Mouse (Mus musculus) embryonic facial prominence, embryonic 14.5 days (tissue): ENCODE data around the gene Mroh3. TPM values are rescaled to one million over a fixed set of nuclear protein-coding genes. Genes with fewer than 3 reads are reported as not detected.

ENCODE experiments used
- ATAC-seq: fragments of 200-750 bp; cut with Nextera tagmentation; 2 replicates; pipeline ENCODE4 v1.8.0; 2017; ENCODE audit warnings: low read depth, moderate number of reproducible peaks, moderate TSS enrichment
- DNase-seq: peaks from one replicate; pipeline ENCODE4 v3.0.0-alpha.2; 2015; ENCODE audit warnings: low spot score
- H3K27ac ChIP-seq: fragments of 300-500 bp; sonication (generic); replicated peaks from 2 replicates; pipeline ENCODE4 v1.5.1; 2014; ENCODE audit warnings: low read depth, mild to moderate bottlenecking, low read length, moderate library complexity
- H3K27me3 ChIP-seq: fragments of 300-500 bp; sonication (generic); replicated peaks from 2 replicates; pipeline ENCODE4 v1.6.1; 2014; ENCODE audit warnings: low read length; ENCODE audit not compliant: control insufficient read depth, insufficient read depth
- H3K36me3 ChIP-seq: fragments of 300-500 bp; sonication (generic); 2 replicates; pipeline ENCODE4 v1.6.1; 2014; ENCODE audit warnings: low read length, mixed read lengths; ENCODE audit not compliant: control insufficient read depth, insufficient read depth
- H3K4me1 ChIP-seq: fragments of 300-500 bp; sonication (generic); 2 replicates; pipeline ENCODE4 v1.6.1; 2014; ENCODE audit warnings: antibody characterized with exemption, low read length; ENCODE audit not compliant: control insufficient read depth, insufficient read depth
- H3K4me2 ChIP-seq: fragments of 300-500 bp; sonication (generic); 2 replicates; pipeline ENCODE4 v1.6.1; 2014; ENCODE audit warnings: low read depth, mild to moderate bottlenecking, low read length, moderate library complexity, mixed read lengths
- H3K4me3 ChIP-seq: fragments of 300-500 bp; sonication (generic); 2 replicates; pipeline ENCODE4 v1.5.1; 2014; ENCODE audit warnings: low read depth, mild to moderate bottlenecking, low read length
- H3K9ac ChIP-seq: fragments of 300-500 bp; sonication (generic); 2 replicates; pipeline ENCODE4 v1.6.1; 2014; ENCODE audit warnings: low read depth, mild to moderate bottlenecking, low read length, moderate library complexity, mixed read lengths
- H3K9me3 ChIP-seq: fragments of 300-500 bp; sonication (generic); 2 replicates; pipeline ENCODE4 v1.6.1; 2016; ENCODE audit warnings: low read length; ENCODE audit not compliant: control insufficient read depth
- WGBS: fragments of 180-500 bp; shearing (Covaris S2); extraction: QIAGEN DNeasy Blood & Tissue Kit; methylation state at CpG from one replicate; pipeline ENCODE4 v1.1.7; 2014; 5-methylcytosine and 5-hydroxymethylcytosine counted together
- polyA plus RNA-seq: library from polyadenylated mRNA; unstranded; fragments of >200 nt; fragmentation: Nextera tagmentation; extraction: Ambion mirVana; gene quantifications from 2 replicates; pipeline ENCODE4 v1.2.1, GENCODE M21; 2014

Gene Mroh3
- not detected in 2 replicates for polyA plus RNA-seq

DNA sequence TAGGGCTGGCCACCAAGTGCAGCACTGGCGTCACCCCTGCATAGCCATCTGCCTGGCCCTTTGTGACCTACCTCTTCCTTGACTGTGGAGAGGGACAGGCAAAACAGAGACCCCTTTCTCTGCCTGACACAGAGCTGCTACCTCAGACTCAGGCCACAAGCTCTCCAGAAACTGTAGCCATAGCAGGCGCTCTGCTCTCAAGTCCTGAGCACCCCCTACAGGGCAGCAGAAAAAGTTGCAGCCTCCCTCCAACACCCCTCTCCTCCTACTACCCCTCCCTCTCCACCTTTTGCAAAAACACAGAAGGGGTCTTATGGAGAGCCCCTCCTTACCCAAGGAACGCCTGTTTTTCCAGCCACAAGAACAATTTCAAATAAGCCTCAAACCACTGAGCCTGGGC, at the start of gene Mroh3:
TSS of gene Mroh3 (minus strand) at position 26 of the 400 bp plus-strand sequence.
- H3K9ac ChIP-seq, result no peak within 1 kb of the TSS
- no peak within 1 kb of the TSS for H3K27ac ChIP-seq
- 31% methylated on average over 3 of the region's 3 CpGs for WGBS
- H3K4me3 ChIP-seq, result no peak within 1 kb of the TSS
- ATAC-seq (peak; percentile 64), DNase-seq (peak; percentile 62)
- no peaks in the 10 kb centered on the region for H3K4me1 ChIP-seq
- no peak within 1 kb of the TSS for H3K4me2 ChIP-seq
- H3K36me3 ChIP-seq, result peaks cover 25% of the 10 kb centered on the region
- no peaks in the 10 kb centered on the region for H3K9me3 ChIP-seq
- H3K27me3 ChIP-seq, result no peaks in the 10 kb centered on the region

DNA sequence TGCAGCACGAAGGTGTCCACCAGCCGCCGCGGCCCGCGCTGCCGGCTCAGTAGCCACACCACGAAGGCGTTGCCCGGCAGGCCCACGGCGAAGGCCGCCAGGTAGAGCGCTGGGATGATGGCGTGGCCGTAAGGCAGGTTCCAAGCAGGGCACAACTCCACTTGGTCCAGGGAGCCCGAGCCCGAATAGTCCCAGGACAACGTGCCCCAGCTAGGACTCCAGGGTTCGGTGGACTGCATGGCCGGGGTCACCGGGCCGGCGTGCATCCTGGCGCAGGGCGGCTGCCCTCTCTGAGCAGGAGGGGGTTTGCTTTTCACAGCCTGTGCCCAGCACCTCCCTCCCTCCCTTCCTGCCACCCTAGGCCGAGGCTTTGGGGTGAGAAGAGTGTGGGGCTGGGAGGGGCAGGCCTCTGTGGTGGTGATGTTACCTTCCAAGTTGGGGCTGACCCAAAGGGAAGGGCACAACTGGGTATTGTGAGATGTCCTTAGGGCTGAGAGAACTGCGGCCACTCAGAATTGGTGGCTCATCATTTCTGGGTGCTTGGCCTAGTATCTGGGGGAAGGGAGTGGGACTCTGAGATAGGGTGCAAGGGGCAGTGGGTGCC, 48.1 kb upstream of the Mroh3 start, which contains the start of gene Gpr25:
TSS of gene Gpr25 (minus strand) at position 239 of the 604 bp plus-strand sequence.
- ATAC-seq, result peak; percentile 8; the same call in 1 of the 2 replicates

DNA sequence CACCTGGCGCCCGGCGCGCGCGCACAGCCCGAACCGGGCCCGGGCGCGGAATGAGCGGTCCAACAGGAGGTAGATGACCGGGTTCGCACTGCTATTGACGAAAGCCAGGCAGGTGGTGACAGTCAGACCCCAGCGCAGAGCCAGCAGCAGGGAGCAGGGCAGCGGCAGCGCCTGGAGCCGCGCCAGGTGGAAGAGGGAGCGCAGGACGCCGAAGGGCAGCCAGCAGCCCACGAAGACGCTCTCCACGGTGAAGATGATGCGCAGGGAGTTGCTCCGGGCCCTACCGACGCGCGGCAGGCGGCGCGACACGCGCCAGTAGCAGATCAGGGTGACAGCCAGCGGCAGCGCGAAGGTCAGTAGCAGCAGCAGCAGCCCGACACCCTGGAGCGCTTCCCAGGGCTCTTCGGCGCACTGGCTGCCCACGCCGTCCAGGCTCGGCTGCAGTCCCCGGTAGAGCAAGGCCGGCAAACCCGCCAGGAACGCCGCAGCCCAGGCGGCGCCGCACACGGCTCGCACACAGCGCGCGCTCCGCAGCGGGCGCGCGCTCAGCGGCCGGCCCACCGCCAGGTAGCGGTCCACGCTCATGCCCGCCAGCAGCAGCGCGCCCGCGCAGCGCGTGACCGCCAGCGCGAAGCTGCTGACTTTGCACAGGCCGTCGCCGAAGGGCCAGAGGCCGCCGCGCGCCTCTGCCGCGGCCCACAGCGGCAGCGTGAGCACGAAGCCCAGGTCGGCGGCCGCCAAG, 47.4 kb upstream of the Mroh3 start:
- no peaks in the 10 kb centered on the region for H3K9me3 ChIP-seq
- H3K9ac ChIP-seq, result peak overlapping the region; percentile 66
- H3K4me2 ChIP-seq, result peak overlapping the region; percentile 97
- WGBS, result under 1% methylated on average over 33 of the region's 95 CpGs
- H3K4me1 ChIP-seq, result 0 out of 2 replicates have a peak, but pooled peaks cover 4% of the 10 kb centered on the region
- DNase-seq, result peak; percentile 65
- peak; percentile 88 for ATAC-seq
- H3K4me3 ChIP-seq, result peak overlapping the region; percentile 59
- H3K36me3 ChIP-seq, result no peaks in the 10 kb centered on the region
- peaks cover 50% of the 10 kb centered on the region for H3K27me3 ChIP-seq
- no peak overlapping the region for H3K27ac ChIP-seq

More for the DNA sequence above, 48.1 kb upstream of the Mroh3 start, which contains the start of gene Gpr25:
- DNase-seq, result no peak
- peaks cover 50% of the 10 kb centered on the region for H3K27me3 ChIP-seq
- WGBS, result 20% methylated on average over 14 of the region's 28 CpGs
- H3K27ac ChIP-seq, result no peak within 1 kb of the TSS
- H3K9ac ChIP-seq, result peak within 1 kb of the TSS; percentile 66
- peak within 1 kb of the TSS; percentile 59 for H3K4me3 ChIP-seq
- 0 out of 2 replicates have a peak, but pooled peaks cover 4% of the 10 kb centered on the region for H3K4me1 ChIP-seq
- peak within 1 kb of the TSS; percentile 97 for H3K4me2 ChIP-seq
- no peaks in the 10 kb centered on the region for H3K36me3 ChIP-seq
- no peaks in the 10 kb centered on the region for H3K9me3 ChIP-seq

DNA sequence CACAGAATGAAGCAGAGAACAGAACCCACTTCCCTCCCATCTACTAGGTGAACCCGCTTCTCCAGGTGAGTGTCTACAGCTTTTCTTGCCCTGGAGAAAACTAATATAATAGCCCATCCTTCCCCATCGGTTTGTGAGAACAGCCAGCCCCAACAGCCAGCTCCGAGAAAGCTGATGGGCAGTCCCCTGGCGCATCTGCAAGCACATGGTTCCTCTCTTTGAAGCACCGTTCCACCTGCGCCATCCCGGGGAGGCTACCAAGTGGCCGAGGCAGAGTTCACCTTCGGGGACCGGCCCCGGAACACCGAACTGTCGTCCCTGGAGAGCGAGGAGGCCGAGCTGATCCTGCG, 46.9 kb upstream of the Mroh3 start:
- 1% methylated on average over 13 of the region's 16 CpGs for WGBS
- DNase-seq (no peak), ATAC-seq (no peak)
- Histone ChIP-seq H3K4me1 (0 out of 2 replicates have a peak, but pooled peaks cover 4% of the 10 kb centered on the region), H3K4me2 (peak overlapping the region; percentile 97), H3K9ac (peak overlapping the region; percentile 66; the same call in 1 of the 2 replicates), H3K27me3 (peaks cover 50% of the 10 kb centered on the region), H3K36me3 (no peaks in the 10 kb centered on the region), H3K9me3 (no peaks in the 10 kb centered on the region), H3K27ac (no peak overlapping the region), H3K4me3 (peak overlapping the region; percentile 59)

DNA sequence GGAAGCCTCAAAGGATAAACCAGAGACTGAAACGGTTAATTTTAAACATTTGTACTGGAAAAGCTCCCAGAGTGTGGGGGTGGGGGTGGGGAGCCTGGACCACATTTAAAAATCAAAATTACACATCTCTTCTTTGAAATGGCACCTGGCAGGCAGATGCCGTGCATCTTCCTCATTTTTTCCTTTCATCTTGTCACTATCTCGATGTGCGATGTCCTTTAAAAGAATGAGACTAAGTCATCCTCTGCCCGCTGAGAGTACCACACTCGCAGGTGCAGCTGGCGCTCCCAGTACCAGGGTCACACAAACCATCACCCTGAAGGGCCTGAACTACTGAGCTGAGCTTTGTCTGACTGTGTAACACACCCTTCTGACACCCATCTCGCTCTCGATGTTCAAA, 45.9 kb upstream of the Mroh3 start:
- Histone ChIP-seq H3K36me3 (no peaks in the 10 kb centered on the region), H3K27me3 (peaks cover 50% of the 10 kb centered on the region), H3K4me2 (no peak overlapping the region), H3K9ac (no peak overlapping the region), H3K4me3 (no peak overlapping the region), H3K4me1 (peaks cover 4% of the 10 kb centered on the region; the same call in 1 of the 2 replicates), H3K27ac (no peak overlapping the region), H3K9me3 (no peaks in the 10 kb centered on the region)
- no peak for ATAC-seq
- 58% methylated on average over 9 of the region's 9 CpGs for whole genome bisulfite sequencing
- DNase-seq, result no peak

DNA sequence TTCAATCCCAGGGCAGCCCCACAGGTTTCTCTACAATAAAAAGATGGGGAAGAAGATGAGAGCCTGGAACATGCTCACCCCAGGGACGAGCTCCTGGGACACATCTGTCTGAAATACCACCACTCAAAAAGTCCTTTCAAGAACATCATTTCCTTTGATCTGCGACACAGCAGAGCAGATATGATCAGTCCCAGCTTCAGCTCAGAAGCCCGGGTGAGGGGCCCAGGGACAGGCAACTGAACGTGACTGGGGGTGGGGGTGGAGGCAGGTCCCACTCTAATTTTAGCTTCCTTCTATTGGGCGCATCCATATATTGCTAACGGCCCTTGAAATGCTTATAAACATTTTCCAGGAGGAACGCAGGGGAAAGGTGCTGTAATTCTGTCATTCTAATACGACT, 43.0 kb upstream of the Mroh3 start:
- no peak overlapping the region for H3K9ac ChIP-seq
- H3K27ac ChIP-seq, result no peak overlapping the region
- no peaks in the 10 kb centered on the region for H3K36me3 ChIP-seq
- H3K4me1 ChIP-seq, result peaks cover 4% of the 10 kb centered on the region; the same call in 1 of the 2 replicates
- peaks cover 37% of the 10 kb centered on the region for H3K27me3 ChIP-seq
- no peaks in the 10 kb centered on the region for H3K9me3 ChIP-seq
- DNase-seq (no peak), ATAC-seq (no peak)
- no peak overlapping the region for H3K4me3 ChIP-seq
- 36% methylated on average over 8 of the region's 8 CpGs for WGBS
- H3K4me2 ChIP-seq, result no peak overlapping the region

DNA sequence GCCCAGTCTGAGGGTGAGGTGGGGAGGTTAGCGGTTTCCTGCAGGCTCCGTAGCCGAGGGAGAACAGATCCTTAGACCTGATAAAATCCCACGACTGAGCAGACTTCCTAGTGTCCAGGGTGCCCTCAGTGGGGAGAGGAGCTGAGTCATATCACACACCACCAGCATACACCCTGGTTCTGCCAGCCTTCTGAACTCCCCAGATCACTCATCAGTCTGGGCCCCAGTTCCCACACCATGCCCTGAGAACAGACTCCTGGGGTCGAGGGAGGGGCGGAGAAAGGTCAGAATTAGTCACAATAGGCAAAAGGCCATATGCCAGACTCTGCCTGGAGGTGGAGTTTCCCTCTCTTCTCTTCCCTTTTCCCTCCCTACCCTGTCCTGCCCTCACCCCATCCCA, 42.5 kb upstream of the Mroh3 start:
- no peak overlapping the region for H3K9ac ChIP-seq
- WGBS, result 38% methylated on average over 6 of the region's 6 CpGs
- H3K9me3 ChIP-seq, result no peaks in the 10 kb centered on the region
- H3K27ac ChIP-seq, result no peak overlapping the region
- peaks cover 32% of the 10 kb centered on the region for H3K27me3 ChIP-seq
- H3K4me3 ChIP-seq, result no peak overlapping the region
- no peaks in the 10 kb centered on the region for H3K36me3 ChIP-seq
- DNase-seq, result no peak
- ATAC-seq, result no peak
- peaks cover 4% of the 10 kb centered on the region; the same call in 1 of the 2 replicates for H3K4me1 ChIP-seq
- no peak overlapping the region for H3K4me2 ChIP-seq

DNA sequence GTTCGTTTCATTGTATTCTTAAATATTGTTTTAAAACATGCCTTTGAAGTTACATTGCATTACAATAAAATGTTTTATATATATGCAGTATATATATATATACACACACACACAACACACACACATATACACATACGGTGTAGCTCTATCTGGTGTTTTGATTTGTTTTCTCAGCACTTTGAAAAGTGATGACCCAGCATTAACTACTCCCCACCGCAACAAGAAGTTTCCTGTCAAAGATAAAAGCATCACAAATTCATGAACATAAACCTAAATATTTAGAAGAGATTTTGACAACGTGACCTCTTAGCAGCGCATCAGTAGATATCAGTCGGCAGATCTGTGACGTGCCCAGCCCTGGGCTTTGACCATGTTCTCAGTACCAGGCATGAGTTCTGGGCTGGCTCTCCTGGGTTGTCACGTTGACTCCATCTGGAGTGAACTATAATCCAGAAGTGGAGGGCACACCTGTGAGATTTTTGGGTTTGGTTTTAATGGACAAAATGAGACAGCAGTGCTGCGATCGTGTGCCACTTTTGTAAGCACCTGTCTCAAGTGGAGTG, 42.0 kb upstream of the Mroh3 start:
- H3K9me3 ChIP-seq, result no peaks in the 10 kb centered on the region
- H3K27ac ChIP-seq, result no peak overlapping the region
- H3K4me2 ChIP-seq, result no peak overlapping the region
- WGBS, result 79% methylated on average over 10 of the region's 10 CpGs
- H3K27me3 ChIP-seq, result peaks cover 26% of the 10 kb centered on the region
- no peak overlapping the region for H3K9ac ChIP-seq
- H3K4me1 ChIP-seq, result peaks cover under 1% of the 10 kb centered on the region; the same call in 1 of the 2 replicates
- no peaks in the 10 kb centered on the region for H3K36me3 ChIP-seq
- ATAC-seq (no peak), DNase-seq (no peak)
- H3K4me3 ChIP-seq, result no peak overlapping the region
